Mouse (Mus musculus) hindbrain, postnatal 0 days (tissue): Measurements from ENCODE around the gene Tnfrsf8. TPM values are rescaled to one million over a fixed set of nuclear protein-coding genes. Genes with fewer than 3 reads are reported as not detected.

Source experiments
- ATAC-seq: fragments of 200-750 bp; cut with Nextera tagmentation; 2 replicates; pipeline ENCODE4 v1.8.0; 2017; ENCODE audit warnings: mild to moderate bottlenecking, moderate TSS enrichment, moderate library complexity
- DNase-seq: peaks from one replicate; pipeline ENCODE4 v3.0.0-alpha.2; 2015; ENCODE audit warnings: low spot score
- H3K27ac ChIP-seq: fragments of 300-500 bp; sonication (generic); 2 replicates; pipeline ENCODE4 v1.5.1; 2014; ENCODE audit warnings: mild to moderate bottlenecking
- H3K27me3 ChIP-seq: fragments of 300-500 bp; sonication (generic); 2 replicates; pipeline ENCODE4 v1.6.1; 2014; ENCODE audit warnings: low read length, mixed read lengths; ENCODE audit not compliant: insufficient read depth
- H3K36me3 ChIP-seq: fragments of 300-500 bp; sonication (generic); 2 replicates; pipeline ENCODE4 v1.6.1; 2014; ENCODE audit warnings: low read length, mixed read lengths; ENCODE audit not compliant: insufficient read depth
- H3K4me1 ChIP-seq: fragments of 300-500 bp; sonication (generic); 2 replicates; pipeline ENCODE4 v1.6.1; 2014; ENCODE audit warnings: antibody characterized with exemption, low read length, mixed read lengths; ENCODE audit not compliant: insufficient read depth
- H3K4me2 ChIP-seq: fragments of 300-500 bp; sonication (generic); 2 replicates; pipeline ENCODE4 v1.6.1; 2014; ENCODE audit warnings: low read depth, mild to moderate bottlenecking, low read length, moderate library complexity, mixed read lengths
- H3K4me3 ChIP-seq: fragments of 300-500 bp; sonication (generic); 2 replicates; pipeline ENCODE4 v1.5.1; 2014; ENCODE audit warnings: low read length
- H3K9ac ChIP-seq: fragments of 300-500 bp; sonication (generic); replicated peaks from 2 replicates; pipeline ENCODE4 v1.6.1; 2014; ENCODE audit warnings: mild to moderate bottlenecking, low read length, moderate library complexity, mixed read lengths
- H3K9me3 ChIP-seq: fragments of 300-500 bp; sonication (generic); 2 replicates; pipeline ENCODE4 v1.6.1; 2016; ENCODE audit warnings: low read length, mixed read lengths
- CTCF ChIP-seq: IDR thresholded peaks from 2 replicates; pipeline ENCODE4 v1.5.1; 2016; ENCODE audit warnings: antibody characterized with exemption, control low read depth, low read depth
- WGBS: fragments of 180-500 bp; shearing (Covaris S2); extraction: QIAGEN DNeasy Blood & Tissue Kit; methylation state at CpG from one replicate; pipeline ENCODE4 v1.1.7; 2014; 5-methylcytosine and 5-hydroxymethylcytosine counted together
- polyA plus RNA-seq: library from polyadenylated mRNA; unstranded; fragments of >200 nt; fragmentation: Nextera tagmentation; extraction: Ambion mirVana; gene quantifications from 2 replicates; pipeline ENCODE4 v1.2.1, GENCODE M21; 2015
- total RNA-seq: library from RNA; depleted of rRNA; stranded (reverse); fragments of >200 nt; gene quantifications from 2 replicates; pipeline ENCODE4 v1.2.3, GENCODE M21; 2014

Tnfrsf8 gene
- total and polyA plus RNA-seq, 2 experiments from 2014 or later = 1.0 to 1.8 TPM

GRCm38 (mm10) chr4:145278724-145279370 is 36.1 kb downstream of the Tnfrsf8 start:
- DNase-seq (no peak), ATAC-seq (no peak)
- no peak for TF ChIP-seq CTCF
- Histone ChIP-seq H3K27me3 (no peaks in the 10 kb centered on the region), H3K36me3 (no peaks in the 10 kb centered on the region), H3K4me3 (no peak overlapping the region), H3K9me3 (no peaks in the 10 kb centered on the region), H3K4me2 (no peak overlapping the region), H3K27ac (no peak overlapping the region), H3K9ac (no peak overlapping the region), H3K4me1 (no peaks in the 10 kb centered on the region)
- 61% methylated on average over 3 of the region's 3 CpGs for WGBS

GRCm38 (mm10) chr4:145278231-145278630 is 36.7 kb downstream of the Tnfrsf8 start:
- H3K4me2 ChIP-seq = no peak overlapping the region
- no peak overlapping the region for H3K27ac ChIP-seq
- no peak overlapping the region for H3K4me3 ChIP-seq
- H3K9me3 ChIP-seq = no peaks in the 10 kb centered on the region
- H3K9ac ChIP-seq = no peak overlapping the region
- WGBS = 95% methylated on average over 2 of the region's 2 CpGs
- no peaks in the 10 kb centered on the region for H3K4me1 ChIP-seq
- H3K36me3 ChIP-seq = no peaks in the 10 kb centered on the region
- TF ChIP-seq CTCF = no peak
- ATAC-seq = no peak
- no peaks in the 10 kb centered on the region for H3K27me3 ChIP-seq
- no peak for DNase-seq

- ATAC-seq = no peak
- Histone ChIP-seq H3K9me3 (no peaks in the 10 kb centered on the region), H3K36me3 (no peaks in the 10 kb centered on the region), H3K27me3 (no peaks in the 10 kb centered on the region), H3K4me2 (no peak overlapping the region), H3K4me1 (no peaks in the 10 kb centered on the region), H3K4me3 (no peak overlapping the region), H3K9ac (no peak overlapping the region), H3K27ac (no peak overlapping the region)
- no peak for DNase-seq
- no peak for TF ChIP-seq CTCF
- 83% methylated on average over 6 of the region's 6 CpGs for WGBS
Measured at GRCm38 (mm10) chr4:145276368-145277249, 38.4 kb downstream of the Tnfrsf8 start.

GRCm38 (mm10) chr4:145274887-145275286 is 40.1 kb downstream of the Tnfrsf8 start:
- DNase-seq = no peak
- no peak overlapping the region for H3K27ac ChIP-seq
- no peak for ATAC-seq
- H3K36me3 ChIP-seq = no peaks in the 10 kb centered on the region
- no peak overlapping the region for H3K4me2 ChIP-seq
- H3K4me1 ChIP-seq = no peaks in the 10 kb centered on the region
- no peak overlapping the region for H3K4me3 ChIP-seq
- 97% methylated on average over 5 of the region's 5 CpGs for WGBS
- no peaks in the 10 kb centered on the region for H3K27me3 ChIP-seq
- no peak for TF ChIP-seq CTCF
- H3K9me3 ChIP-seq = no peaks in the 10 kb centered on the region
- H3K9ac ChIP-seq = no peak overlapping the region

GRCm38 (mm10) chr4:145273923-145274322 is 41.0 kb downstream of the Tnfrsf8 start:
- whole genome bisulfite sequencing = 86% methylated on average over 5 of the region's 5 CpGs
- ATAC-seq = no peak
- DNase-seq = no peak
- no peak overlapping the region for H3K4me2 ChIP-seq
- H3K4me3 ChIP-seq = no peak overlapping the region
- H3K9me3 ChIP-seq = no peaks in the 10 kb centered on the region
- no peak for TF ChIP-seq CTCF
- H3K27me3 ChIP-seq = no peaks in the 10 kb centered on the region
- no peaks in the 10 kb centered on the region for H3K36me3 ChIP-seq
- H3K9ac ChIP-seq = no peak overlapping the region
- H3K4me1 ChIP-seq = no peaks in the 10 kb centered on the region
- no peak overlapping the region for H3K27ac ChIP-seq

- 59% methylated on average over 1 of the region's 1 CpGs for WGBS
- Histone ChIP-seq H3K4me2 (no peak overlapping the region), H3K4me3 (no peak overlapping the region), H3K27me3 (no peaks in the 10 kb centered on the region), H3K36me3 (no peaks in the 10 kb centered on the region), H3K9ac (no peak overlapping the region), H3K4me1 (no peaks in the 10 kb centered on the region), H3K27ac (no peak overlapping the region), H3K9me3 (no peaks in the 10 kb centered on the region)
- TF ChIP-seq CTCF = no peak
- no peak for ATAC-seq
- DNase-seq = no peak
Measured at GRCm38 (mm10) chr4:145272763-145273162, 42.2 kb downstream of the Tnfrsf8 start.

- Histone ChIP-seq H3K4me3 (no peak overlapping the region), H3K4me2 (no peak overlapping the region), H3K9ac (no peak overlapping the region), H3K9me3 (no peaks in the 10 kb centered on the region), H3K27ac (no peak overlapping the region), H3K36me3 (no peaks in the 10 kb centered on the region), H3K27me3 (no peaks in the 10 kb centered on the region), H3K4me1 (no peaks in the 10 kb centered on the region)
- no peak for TF ChIP-seq CTCF
- DNase-seq (no peak), ATAC-seq (no peak)
- WGBS = 82% methylated on average over 4 of the region's 4 CpGs
Measured at GRCm38 (mm10) chr4:145271634-145272033, 43.3 kb downstream of the Tnfrsf8 start.
